Mouse (Mus musculus) natural killer cell, adult 2 months (primary cell): ENCODE results near the gene Plxnb1.

ENCODE experiments used
- DNase-seq, 2 experiments: peaks; one replicate each; pipeline ENCODE4 v3.0.0; 2022; ENCODE audit warnings: low spot score in 2 of 2

Plxnb1 gene

GRCm38 (mm10) chr9:109095137-109095982, at the start of gene Plxnb1:
Gene Plxnb1 (plus strand): TSS chr9:109095389.
- peak; percentile 21 to 41 for DNase-seq

- peak; percentile 79 to 86 for DNase-seq
These were observed 48.9 kb upstream of the Plxnb1 start for GRCm38 (mm10) chr9:109046306-109046705.

GRCm38 (mm10) chr9:109049316-109049715, 45.9 kb upstream of the Plxnb1 start:
- no peak for DNase-seq

- DNase-seq = peak; percentile 33 to 37
These were observed 45.1 kb upstream of the Plxnb1 start for GRCm38 (mm10) chr9:109049996-109050673.

- no peak for DNase-seq
These were observed 44.6 kb upstream of the Plxnb1 start for GRCm38 (mm10) chr9:109050674-109050997.

- DNase-seq = peak; percentile 85 to 86
These were observed 44.1 kb upstream of the Plxnb1 start for GRCm38 (mm10) chr9:109051011-109051501.

- DNase-seq = peak; percentile 93 to 96
These were observed 43.3 kb upstream of the Plxnb1 start for GRCm38 (mm10) chr9:109051651-109052489.

- peak; percentile 75 to 86 for DNase-seq
These were observed 42.5 kb upstream of the Plxnb1 start for GRCm38 (mm10) chr9:109052490-109053260.

- no peak for DNase-seq
These were observed 41.8 kb upstream of the Plxnb1 start for GRCm38 (mm10) chr9:109053366-109053765.

- DNase-seq = peak; percentile 20 to 43
These were observed 41.3 kb upstream of the Plxnb1 start for GRCm38 (mm10) chr9:109053851-109054250.

GRCm38 (mm10) chr9:109054712-109055111, 40.5 kb upstream of the Plxnb1 start:
- DNase-seq = peak; percentile 66 to 72

- DNase-seq = no peak
These were observed 39.7 kb upstream of the Plxnb1 start for GRCm38 (mm10) chr9:109055271-109056030.

GRCm38 (mm10) chr9:109056081-109056690, 39.0 kb upstream of the Plxnb1 start:
- no peak for DNase-seq

GRCm38 (mm10) chr9:109056916-109057315, 38.3 kb upstream of the Plxnb1 start:
- DNase-seq = no peak

- DNase-seq = peak in 1 of 2 experiments; percentile 31
These were observed 37.6 kb upstream of the Plxnb1 start for GRCm38 (mm10) chr9:109057543-109057942.

GRCm38 (mm10) chr9:109058006-109058765, 37.0 kb upstream of the Plxnb1 start:
- peak in 1 of 2 experiments; percentile 28 for DNase-seq

GRCm38 (mm10) chr9:109059136-109059903, 35.9 kb upstream of the Plxnb1 start, which contains the start of gene Trex1:
Gene Trex1 (minus strand): TSS chr9:109059734.
- DNase-seq = peak; percentile 87 to 90

- DNase-seq = no peak
These were observed 34.8 kb upstream of the Plxnb1 start for GRCm38 (mm10) chr9:109060184-109060897.
